Mouse (Mus musculus) A20 (cell line): ENCODE measurements around the gene Atp13a5.

Source experiments
- DNase-seq: peaks from one replicate; pipeline ENCODE4 v3.0.0-alpha.2; 2011; ENCODE audit warnings: low read depth, low spot score

Gene Atp13a5

GRCm38 (mm10) chr16:29378458-29378857 lies at the start of gene Atp13a5:
Gene Atp13a5 (minus strand): TSS chr16:29378732.
- DNase-seq: no peak

- no peak for DNase-seq
Measured at GRCm38 (mm10) chr16:29414822-29415221, 36.3 kb upstream of the Atp13a5 start.

GRCm38 (mm10) chr16:29407319-29407718 lies 28.8 kb upstream of the Atp13a5 start:
- no peak for DNase-seq

GRCm38 (mm10) chr16:29399079-29399478 lies 20.5 kb upstream of the Atp13a5 start:
- DNase-seq: no peak

GRCm38 (mm10) chr16:29384781-29385180 lies 6.2 kb upstream of the Atp13a5 start:
- DNase-seq: no peak

GRCm38 (mm10) chr16:29374636-29375035 lies 3.9 kb downstream of the Atp13a5 start:
- no peak for DNase-seq

GRCm38 (mm10) chr16:29331351-29332044 lies 47.0 kb downstream of the Atp13a5 start:
- DNase-seq: no peak

GRCm38 (mm10) chr16:29330948-29331347 lies 47.6 kb downstream of the Atp13a5 start:
- no peak for DNase-seq

- no peak for DNase-seq
Measured at GRCm38 (mm10) chr16:29329213-29329612, 49.3 kb downstream of the Atp13a5 start.

- DNase-seq: no peak
Measured at GRCm38 (mm10) chr16:29327910-29328309, 50.6 kb downstream of the Atp13a5 start.

GRCm38 (mm10) chr16:29325233-29325919 lies 53.2 kb downstream of the Atp13a5 start:
- DNase-seq: no peak

GRCm38 (mm10) chr16:29320717-29321116 lies 57.8 kb downstream of the Atp13a5 start:
- no peak for DNase-seq

- DNase-seq: no peak
Measured at GRCm38 (mm10) chr16:29315391-29315790, 63.1 kb downstream of the Atp13a5 start.

GRCm38 (mm10) chr16:29314991-29315390 lies 63.5 kb downstream of the Atp13a5 start:
- DNase-seq: no peak

GRCm38 (mm10) chr16:29297555-29298021 lies 80.9 kb downstream of the Atp13a5 start:
- no peak for DNase-seq

GRCm38 (mm10) chr16:29280691-29281090 lies 97.8 kb downstream of the Atp13a5 start:
- no peak for DNase-seq

GRCm38 (mm10) chr16:29254325-29254724 lies 124.2 kb downstream of the Atp13a5 start:
- no peak for DNase-seq

GRCm38 (mm10) chr16:29235951-29236350 lies 142.6 kb downstream of the Atp13a5 start:
- DNase-seq: no peak

- DNase-seq: no peak
Measured at GRCm38 (mm10) chr16:29216395-29217295, 161.9 kb downstream of the Atp13a5 start.

GRCm38 (mm10) chr16:29209605-29210411 lies 168.7 kb downstream of the Atp13a5 start, which contains the start of gene Hrasls:
Gene Hrasls (plus strand): TSS chr16:29209695.
- no peak for DNase-seq

- DNase-seq: no peak
Measured at GRCm38 (mm10) chr16:29208841-29209240, 169.7 kb downstream of the Atp13a5 start.
